Mouse (Mus musculus) liver, embryonic 15.5 days (tissue): ENCODE data around the gene Cbarp. TPM values are rescaled to one million over a fixed set of nuclear protein-coding genes. Genes with fewer than 3 reads are reported as not detected.

Experiments
- ATAC-seq: fragments of 200-750 bp; cut with Nextera tagmentation; 2 replicates; pipeline ENCODE4 v1.8.0; 2017; ENCODE audit warnings: moderate number of reproducible peaks, mild to moderate bottlenecking, moderate library complexity; ENCODE audit not compliant: insufficient read depth
- H3K27ac ChIP-seq: fragments of 300-500 bp; sonication (generic); replicated peaks from 2 replicates; pipeline ENCODE4 v1.5.1; 2015; ENCODE audit warnings: mild to moderate bottlenecking, inconsistent platforms
- H3K27me3 ChIP-seq: fragments of 300-500 bp; sonication (generic); 2 replicates; pipeline ENCODE4 v1.6.1; 2015; ENCODE audit warnings: mild to moderate bottlenecking, inconsistent platforms
- H3K36me3 ChIP-seq: fragments of 300-500 bp; sonication (generic); replicated peaks from 2 replicates; pipeline ENCODE4 v1.6.1; 2015; ENCODE audit warnings: moderate library complexity, mild to moderate bottlenecking, inconsistent platforms
- H3K4me1 ChIP-seq: fragments of 300-500 bp; sonication (generic); replicated peaks from 2 replicates; pipeline ENCODE4 v1.6.1; 2015; ENCODE audit warnings: inconsistent platforms
- H3K4me2 ChIP-seq: fragments of 300-500 bp; sonication (generic); 2 replicates; pipeline ENCODE4 v1.6.1; 2015; ENCODE audit warnings: moderate library complexity, mild to moderate bottlenecking, inconsistent platforms
- H3K4me3 ChIP-seq: fragments of 300-500 bp; sonication (generic); replicated peaks from 2 replicates; pipeline ENCODE4 v1.5.1; 2015; ENCODE audit warnings: mild to moderate bottlenecking, inconsistent platforms
- H3K9ac ChIP-seq: fragments of 300-500 bp; sonication (generic); 2 replicates; pipeline ENCODE4 v1.6.1; 2015; ENCODE audit warnings: moderate library complexity, mild to moderate bottlenecking, inconsistent platforms
- H3K9me3 ChIP-seq: fragments of 300-500 bp; sonication (generic); replicated peaks from 2 replicates; pipeline ENCODE4 v1.6.1; 2016; ENCODE audit warnings: inconsistent platforms
- WGBS: fragments of 180-500 bp; shearing (Covaris S2); methylation state at CpG from one replicate; pipeline ENCODE4 v1.1.7; 2015; ENCODE audit warnings: mixed read lengths; ENCODE audit not compliant: insufficient replicate concordance; 5-methylcytosine and 5-hydroxymethylcytosine counted together
- polyA plus RNA-seq: library from polyadenylated mRNA; unstranded; fragments of >200 nt; fragmentation: Nextera tagmentation; extraction: Ambion mirVana; gene quantifications from 2 replicates; pipeline ENCODE4 v1.2.1, GENCODE M21; 2015

The Cbarp gene
- 0.35 and 0.51 TPM in 2 replicates for polyA plus RNA-seq

DNA sequence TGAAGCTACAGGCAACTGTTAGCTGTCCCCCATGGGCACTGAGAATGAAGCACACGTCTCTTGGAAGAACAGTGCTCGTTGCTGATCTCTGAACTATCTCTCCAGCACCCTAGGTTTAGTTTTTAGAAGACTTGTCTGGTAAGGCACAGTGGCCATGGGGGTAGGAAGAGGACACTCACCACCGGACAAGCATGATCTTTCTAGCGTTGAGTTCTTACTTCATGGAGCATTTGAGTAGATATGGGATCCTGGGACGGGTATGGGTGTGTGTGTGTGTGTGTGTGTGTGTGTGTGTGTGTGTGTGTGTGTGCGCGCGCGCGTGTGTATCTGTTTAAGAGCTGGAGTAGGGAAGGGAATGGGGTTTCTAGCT lies at the start of gene Cbarp:
Gene Cbarp, minus strand, starts transcription at position 170 of the 370 bp plus-strand sequence.
- peaks cover 95% of the 10 kb centered on the region for H3K4me1 ChIP-seq

DNA sequence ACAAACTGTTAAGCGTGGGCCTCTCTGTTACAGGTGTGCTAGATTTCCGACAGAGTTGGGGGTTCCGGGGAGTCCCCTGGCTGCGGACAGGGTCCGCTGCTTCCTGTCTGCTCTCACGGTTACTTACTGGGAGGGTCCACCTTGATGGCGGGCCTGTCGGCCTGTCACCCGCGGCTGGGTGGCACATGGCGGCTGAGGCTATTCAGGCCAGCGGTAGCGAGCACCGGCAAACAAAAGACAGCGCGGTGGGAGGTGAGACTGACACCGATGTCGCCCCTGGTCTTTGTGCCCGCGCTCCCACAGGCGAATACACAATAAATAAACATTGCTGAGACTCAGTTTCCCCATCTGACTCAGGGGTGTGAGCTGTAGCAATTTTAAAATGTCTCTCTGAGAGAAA lies 49.4 kb upstream of the Cbarp start:
- H3K9me3 ChIP-seq = no peaks in the 10 kb centered on the region
- no peak overlapping the region for H3K9ac ChIP-seq
- 5% methylated on average over 21 of the region's 21 CpGs for WGBS
- H3K4me3 ChIP-seq = peak overlapping the region; percentile 33
- H3K27me3 ChIP-seq = peaks cover 98% of the 10 kb centered on the region
- H3K36me3 ChIP-seq = no peaks in the 10 kb centered on the region
- ATAC-seq = no peak
- H3K27ac ChIP-seq = no peak overlapping the region
- peak overlapping the region; percentile 56 for H3K4me2 ChIP-seq
- peaks cover 14% of the 10 kb centered on the region; the same call in 1 of the 2 replicates for H3K4me1 ChIP-seq

More for the DNA sequence above, at the start of gene Cbarp:
- WGBS = 63% methylated on average over 10 of the region's 10 CpGs
- Histone ChIP-seq H3K9ac (peak within 1 kb of the TSS; percentile 67), H3K4me3 (peak within 1 kb of the TSS; percentile 75), H3K4me2 (peak within 1 kb of the TSS; percentile 96), H3K36me3 (peaks cover 24% of the 10 kb centered on the region), H3K27ac (peak within 1 kb of the TSS; percentile 95), H3K27me3 (peaks cover 50% of the 10 kb centered on the region), H3K9me3 (no peaks in the 10 kb centered on the region)
- no peak for ATAC-seq

DNA sequence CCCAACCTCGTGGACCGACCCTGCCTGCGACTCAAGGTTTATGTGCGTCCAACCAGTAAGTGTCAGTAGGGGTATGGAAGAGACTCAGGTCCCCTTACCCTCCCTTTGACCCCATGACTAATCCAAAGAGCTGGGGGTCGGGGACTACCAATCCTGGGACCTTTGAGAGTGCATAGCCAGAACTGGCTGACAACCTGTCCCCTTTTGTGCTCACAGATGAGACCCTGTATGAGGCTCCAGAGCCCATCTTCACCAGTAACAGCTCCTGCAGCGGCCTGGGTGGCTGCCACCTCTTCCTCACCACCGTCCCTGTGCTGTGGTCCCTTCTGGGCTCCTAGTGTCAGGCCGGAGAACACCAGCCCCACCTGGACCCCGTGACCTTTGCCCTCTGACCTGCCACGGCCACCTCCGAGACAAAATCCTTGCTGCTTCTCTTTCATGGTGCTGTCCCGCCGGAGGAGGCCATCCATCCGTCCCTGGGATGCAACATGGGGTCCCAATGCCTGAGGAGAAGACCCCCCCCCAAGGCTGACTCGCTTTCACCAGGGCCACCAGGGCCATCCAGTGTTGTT lies 47.9 kb upstream of the Cbarp start:
- H3K4me2 ChIP-seq = no peak overlapping the region
- H3K9me3 ChIP-seq = no peaks in the 10 kb centered on the region
- H3K36me3 ChIP-seq = no peaks in the 10 kb centered on the region
- no peak overlapping the region for H3K27ac ChIP-seq
- ATAC-seq = no peak
- peaks cover 14% of the 10 kb centered on the region; the same call in 1 of the 2 replicates for H3K4me1 ChIP-seq
- no peak overlapping the region for H3K4me3 ChIP-seq
- no peak overlapping the region for H3K9ac ChIP-seq
- 62% methylated on average over 15 of the region's 15 CpGs for WGBS
- H3K27me3 ChIP-seq = peaks cover 98% of the 10 kb centered on the region

DNA sequence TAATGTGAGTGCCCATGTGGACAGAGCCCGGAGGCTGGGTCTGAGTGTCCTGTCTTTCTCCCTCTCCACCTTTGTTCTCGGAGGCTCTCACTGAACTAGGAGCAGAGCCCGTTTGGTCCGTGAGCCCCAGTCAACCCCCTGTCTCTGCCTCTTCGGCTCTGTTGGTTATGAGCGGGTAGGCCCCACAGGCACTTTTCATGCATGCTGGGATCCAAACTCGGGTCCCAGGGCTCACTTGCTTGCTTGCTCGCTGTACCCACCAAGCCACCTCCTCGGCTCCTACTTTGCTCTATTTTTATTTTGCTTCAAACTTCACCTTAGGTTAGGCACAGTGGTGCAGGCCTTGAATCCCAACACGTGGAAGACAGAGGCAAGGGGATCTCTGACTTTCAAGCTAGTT lies 47.1 kb upstream of the Cbarp start:
- no peaks in the 10 kb centered on the region for H3K36me3 ChIP-seq
- no peak overlapping the region for H3K27ac ChIP-seq
- H3K9ac ChIP-seq = no peak overlapping the region
- H3K4me2 ChIP-seq = no peak overlapping the region
- peaks cover 98% of the 10 kb centered on the region for H3K27me3 ChIP-seq
- ATAC-seq = no peak
- peaks cover 14% of the 10 kb centered on the region; the same call in 1 of the 2 replicates for H3K4me1 ChIP-seq
- H3K9me3 ChIP-seq = no peaks in the 10 kb centered on the region
- WGBS = 75% methylated on average over 10 of the region's 10 CpGs
- no peak overlapping the region for H3K4me3 ChIP-seq

DNA sequence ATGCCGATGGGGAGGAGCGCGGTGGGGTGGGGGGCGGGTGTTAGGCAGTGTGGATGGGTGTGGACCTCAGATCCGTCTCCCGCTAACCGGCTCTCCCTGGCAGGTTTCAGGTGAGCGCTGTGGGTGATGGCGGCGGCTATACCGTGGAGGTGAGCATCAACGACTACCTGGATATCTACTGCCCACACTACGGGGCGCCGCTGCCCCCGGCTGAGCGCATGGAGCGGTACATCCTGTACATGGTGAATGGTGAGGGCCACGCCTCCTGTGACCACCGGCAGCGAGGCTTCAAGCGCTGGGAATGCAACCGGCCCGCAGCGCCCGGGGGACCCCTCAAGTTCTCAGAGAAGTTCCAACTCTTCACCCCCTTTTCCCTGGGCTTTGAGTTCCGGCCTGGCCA lies 46.0 kb upstream of the Cbarp start:
- no peak for ATAC-seq
- Histone ChIP-seq H3K4me1 (peaks cover 14% of the 10 kb centered on the region; the same call in 1 of the 2 replicates), H3K27me3 (peaks cover 98% of the 10 kb centered on the region), H3K36me3 (no peaks in the 10 kb centered on the region), H3K4me3 (no peak overlapping the region), H3K4me2 (no peak overlapping the region), H3K9me3 (no peaks in the 10 kb centered on the region), H3K9ac (no peak overlapping the region), H3K27ac (no peak overlapping the region)
- WGBS = 22% methylated on average over 27 of the region's 27 CpGs

DNA sequence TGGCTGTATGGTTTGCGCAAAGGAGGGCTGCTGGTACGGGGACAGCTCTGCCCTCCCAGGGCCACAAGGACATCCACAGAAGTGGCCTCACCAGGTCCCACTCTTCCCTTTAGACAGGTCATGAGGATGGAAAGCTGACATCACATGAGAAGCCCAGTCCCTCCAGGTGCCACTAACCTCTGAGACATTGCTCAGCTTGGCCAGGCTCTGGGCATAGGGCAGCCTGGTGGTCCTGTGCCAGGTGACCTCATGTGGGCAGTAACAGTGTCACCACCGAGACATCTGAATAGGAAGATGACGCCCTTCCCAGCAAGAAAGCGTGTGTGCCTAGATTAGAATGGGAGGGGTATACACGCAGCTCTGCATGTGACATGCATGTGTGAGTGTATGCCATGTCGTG lies 41.9 kb upstream of the Cbarp start:
- H3K4me3 ChIP-seq = no peak overlapping the region
- H3K4me1 ChIP-seq = peaks cover 12% of the 10 kb centered on the region
- WGBS = 67% methylated on average over 7 of the region's 7 CpGs
- H3K9me3 ChIP-seq = no peaks in the 10 kb centered on the region
- H3K27me3 ChIP-seq = peaks cover 98% of the 10 kb centered on the region
- H3K27ac ChIP-seq = no peak overlapping the region
- no peak overlapping the region for H3K4me2 ChIP-seq
- H3K36me3 ChIP-seq = no peaks in the 10 kb centered on the region
- H3K9ac ChIP-seq = no peak overlapping the region
- ATAC-seq = no peak

DNA sequence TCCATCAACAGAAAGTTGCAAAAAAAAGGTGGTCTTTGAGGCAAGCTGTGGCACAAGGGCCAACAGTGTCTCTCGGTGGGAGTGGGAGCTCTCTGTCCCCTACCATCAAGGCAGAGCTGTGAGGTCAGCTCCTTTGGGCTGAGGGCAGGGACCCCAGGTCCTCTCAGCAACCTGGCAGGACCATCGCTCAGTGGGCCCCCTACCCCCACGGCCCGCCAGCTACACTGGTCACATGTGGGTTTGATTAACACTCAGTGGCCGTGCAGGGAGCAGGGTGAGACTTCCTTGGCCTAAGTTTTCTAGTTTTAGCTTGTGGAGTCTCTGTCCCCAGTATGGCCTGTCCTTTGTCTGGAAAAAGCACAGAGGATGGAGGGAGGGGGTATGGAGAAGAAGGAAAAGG lies 40.2 kb upstream of the Cbarp start:
- H3K9ac ChIP-seq = no peak overlapping the region
- no peak for ATAC-seq

DNA sequence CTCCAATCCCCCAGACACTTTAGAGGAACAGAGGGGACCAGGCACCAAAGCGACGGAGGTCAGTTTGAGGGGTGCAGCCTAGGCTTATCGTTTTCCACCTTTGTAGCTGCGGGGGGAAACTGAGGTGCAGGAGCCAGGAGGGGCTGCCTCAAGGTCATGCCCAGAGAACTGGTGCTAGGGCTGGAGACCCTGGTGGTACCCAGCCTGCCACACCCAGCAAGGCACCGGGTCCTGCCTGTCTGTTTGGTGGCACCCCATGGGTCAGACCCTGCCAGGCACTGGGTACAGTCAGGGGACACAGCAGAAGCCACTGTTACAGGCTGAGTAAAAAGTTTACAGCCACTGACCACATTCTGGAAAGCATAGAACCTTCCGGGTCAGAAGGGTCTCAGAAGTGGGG lies 39.7 kb upstream of the Cbarp start:
- H3K27me3 ChIP-seq = peaks cover 81% of the 10 kb centered on the region
- peaks cover 20% of the 10 kb centered on the region for H3K4me1 ChIP-seq
- H3K4me3 ChIP-seq = no peak overlapping the region
- 47% methylated on average over 6 of the region's 6 CpGs for WGBS
- no peak overlapping the region for H3K27ac ChIP-seq
- H3K9ac ChIP-seq = no peak overlapping the region
- peak overlapping the region; percentile 72; the same call in 1 of the 2 replicates for H3K4me2 ChIP-seq
- no peaks in the 10 kb centered on the region for H3K36me3 ChIP-seq
- no peaks in the 10 kb centered on the region for H3K9me3 ChIP-seq
- no peak for ATAC-seq

More for the DNA sequence above, 40.2 kb upstream of the Cbarp start:
- Histone ChIP-seq H3K9me3 (no peaks in the 10 kb centered on the region), H3K4me2 (no peak overlapping the region), H3K27ac (no peak overlapping the region), H3K27me3 (peaks cover 86% of the 10 kb centered on the region), H3K36me3 (no peaks in the 10 kb centered on the region), H3K4me3 (no peak overlapping the region), H3K4me1 (peaks cover 14% of the 10 kb centered on the region)
- WGBS = 50% methylated on average over 5 of the region's 5 CpGs

DNA sequence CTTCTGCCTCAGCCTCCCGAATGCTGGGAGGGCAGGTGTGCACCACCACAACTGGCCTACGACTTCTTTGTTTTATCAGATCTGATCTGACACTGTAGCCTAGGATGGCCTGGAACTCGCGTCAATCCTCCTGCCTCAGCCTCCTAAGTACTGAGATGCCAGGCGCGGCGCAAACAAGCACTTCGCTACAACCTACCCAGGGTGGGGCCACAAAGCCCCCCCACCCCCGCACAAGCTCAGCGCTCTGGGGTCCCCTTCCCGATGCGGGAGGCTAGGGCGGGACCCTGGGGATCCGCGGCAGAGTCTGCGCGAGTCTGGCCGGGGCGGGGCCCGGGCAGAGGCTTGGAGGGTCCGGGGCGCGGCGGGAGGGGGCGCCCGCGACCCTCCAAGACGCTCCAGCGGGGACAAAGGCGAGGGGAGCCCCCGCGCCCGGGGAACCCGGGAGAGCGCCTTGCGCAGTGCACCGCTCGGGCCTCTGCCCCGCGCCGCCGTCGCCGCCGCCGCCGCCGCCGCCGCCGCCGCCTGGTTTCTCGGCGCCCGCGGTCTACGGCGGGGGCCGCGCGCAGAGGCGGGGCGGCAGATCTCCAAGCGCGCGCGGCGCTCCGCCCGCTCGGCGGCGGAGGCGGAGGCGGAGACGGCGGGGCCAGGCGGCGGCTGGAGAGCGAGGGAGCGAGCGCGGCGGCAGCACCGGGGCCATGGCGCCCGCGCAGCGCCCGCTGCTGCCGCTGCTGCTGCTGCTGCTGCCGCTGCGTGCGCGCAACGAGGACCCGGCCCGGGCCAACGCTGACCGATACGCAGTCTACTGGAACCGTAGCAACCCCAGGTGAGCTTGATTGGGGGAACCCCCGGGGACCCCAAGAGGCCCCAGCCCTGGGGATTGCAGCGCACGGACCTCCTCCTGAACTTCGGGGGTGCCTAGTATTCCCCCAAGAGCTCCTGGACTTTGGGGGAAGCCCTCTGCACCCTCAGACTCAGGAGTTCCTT lies 38.7 kb upstream of the Cbarp start, which contains the start of gene Efna2:
Gene Efna2, plus strand, starts transcription at position 415 of the 984 bp plus-strand sequence.
- Histone ChIP-seq H3K27ac (no peak within 1 kb of the TSS), H3K9me3 (no peaks in the 10 kb centered on the region), H3K36me3 (no peaks in the 10 kb centered on the region), H3K4me2 (peak within 1 kb of the TSS; percentile 72), H3K4me1 (peaks cover 28% of the 10 kb centered on the region), H3K27me3 (peaks cover 74% of the 10 kb centered on the region), H3K4me3 (peak within 1 kb of the TSS; percentile 54), H3K9ac (peak within 1 kb of the TSS; percentile 21; the same call in 1 of the 2 replicates)
- 2% methylated on average over 64 of the region's 106 CpGs for WGBS
- no peak for ATAC-seq

DNA sequence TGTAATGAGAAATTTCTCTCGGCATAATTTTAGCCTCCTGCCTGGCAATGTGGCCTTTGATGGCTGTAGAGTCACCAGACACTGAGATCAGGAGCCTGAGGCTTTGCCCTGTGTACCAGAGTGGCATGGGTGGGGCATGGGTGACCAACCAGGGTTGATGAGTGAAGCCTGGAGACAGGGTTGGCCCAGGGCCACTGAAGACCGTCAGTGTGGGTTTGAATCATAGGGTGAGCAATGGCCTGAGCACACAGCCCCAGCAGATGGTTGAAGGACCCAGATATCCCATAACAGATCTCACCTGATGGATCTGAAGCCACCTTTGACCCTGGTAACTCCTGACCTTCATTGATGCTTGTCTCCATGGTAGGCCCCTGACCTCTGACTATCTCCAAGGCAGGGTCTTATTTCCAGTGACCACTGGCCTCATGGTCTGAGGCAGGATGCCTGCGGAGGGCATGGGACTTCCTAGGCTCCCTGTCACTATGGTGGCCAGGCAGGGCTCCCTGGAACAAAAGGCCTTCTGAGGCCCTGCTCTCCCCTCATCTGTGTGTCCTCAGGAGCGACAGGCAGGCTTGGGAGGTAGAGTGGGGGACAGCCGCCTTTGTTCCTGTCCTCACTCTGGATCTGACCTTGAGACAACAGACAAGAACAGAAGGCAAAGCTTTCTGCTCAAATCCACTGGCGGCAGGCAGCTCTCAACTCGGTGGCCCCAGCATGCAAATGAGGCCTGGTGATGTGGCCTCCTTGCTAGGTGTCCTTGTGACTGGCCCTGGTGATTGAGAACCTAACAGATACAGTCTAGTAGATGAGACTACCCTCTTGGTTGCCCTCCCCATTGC lies 37.0 kb upstream of the Cbarp start:
- no peaks in the 10 kb centered on the region for H3K36me3 ChIP-seq
- H3K4me3 ChIP-seq = no peak overlapping the region
- ATAC-seq = no peak
- WGBS = 67% methylated on average over 7 of the region's 7 CpGs
- no peak overlapping the region for H3K4me2 ChIP-seq
- peaks cover 40% of the 10 kb centered on the region for H3K4me1 ChIP-seq
- H3K9me3 ChIP-seq = no peaks in the 10 kb centered on the region
- H3K27ac ChIP-seq = no peak overlapping the region
- H3K9ac ChIP-seq = no peak overlapping the region
- H3K27me3 ChIP-seq = peaks cover 57% of the 10 kb centered on the region
